Mouse (Mus musculus) heart, postnatal 36 days (tissue): ENCODE data around the gene Cdh9. TPM values are rescaled to one million over a fixed set of nuclear protein-coding genes. Genes with fewer than 3 reads are reported as not detected.

Experiments used
- DNase-seq, 2 experiments: peaks; one replicate each; pipeline ENCODE4 v3.0.0; 2021 to 2022
- intact Hi-C: fragments of 180-260 bp; cut with DNase I; formaldehyde crosslinking; loops from one replicate; pipeline ENCODE4 v1.15.1; 2025
- total RNA-seq, 2 experiments: library from RNA; stranded (reverse); gene quantifications; 2 replicates each; pipeline ENCODE4 v1.2.3; 2021

Gene Cdh9
- not detected for total RNA-seq

DNA sequence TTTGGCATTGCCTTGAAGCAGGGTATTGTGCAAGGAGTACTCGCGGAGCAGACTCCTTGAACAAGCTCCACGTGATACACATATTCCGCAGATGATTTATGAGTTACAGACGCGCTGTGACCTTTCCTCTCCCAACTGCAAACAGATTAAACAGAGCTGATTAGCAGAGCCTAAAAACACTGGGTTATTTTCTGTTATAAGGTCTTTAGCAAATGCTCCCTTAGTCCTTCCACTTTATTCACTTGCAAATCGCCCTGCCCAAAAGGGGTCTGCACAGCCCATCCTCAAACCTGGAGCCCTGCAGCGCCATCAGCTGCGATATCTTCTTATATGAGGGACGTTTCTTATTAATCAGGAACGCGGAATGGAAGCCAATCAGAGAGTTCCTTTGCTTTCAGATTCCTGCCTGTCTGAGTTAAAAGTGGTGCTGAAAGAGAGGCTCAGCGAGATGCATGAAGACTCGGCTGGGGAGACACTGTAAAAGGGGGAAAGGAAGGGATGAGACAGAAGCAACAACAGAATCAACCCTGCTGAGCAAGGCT lies at the start of gene Cdh9:
TSS of gene Cdh9 (plus strand) at position 287 of the 542 bp plus-strand sequence.
- intact Hi-C loops: no loop called here
- DNase-seq: no peak

GRCm38 (mm10) chr15:16679096-16679495 lies 49.5 kb upstream of the Cdh9 start:
- intact Hi-C loops: no loop called here
- no peak for DNase-seq

DNA sequence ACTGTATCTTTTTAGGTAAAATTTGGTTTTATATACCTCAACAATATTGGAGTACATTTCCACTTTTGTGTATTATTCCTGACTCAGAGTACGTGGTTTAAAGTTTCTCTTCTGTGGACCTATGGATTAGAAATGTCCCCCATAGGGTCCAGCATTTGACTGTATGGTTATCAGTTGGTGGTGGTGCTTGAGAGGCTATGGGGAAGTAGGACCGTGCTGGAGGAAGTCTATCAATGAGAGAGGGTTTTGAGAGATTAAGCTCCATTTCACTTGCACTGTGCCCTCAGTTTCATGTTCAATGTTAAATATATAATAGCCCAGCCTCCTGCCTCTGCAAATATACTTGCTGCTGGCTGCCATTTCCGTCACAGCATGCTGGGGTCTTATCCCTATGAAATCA lies 28.7 kb upstream of the Cdh9 start:
- intact Hi-C loops: no loop called here
- no peak for DNase-seq

GRCm38 (mm10) chr15:16702340-16702739 lies 26.2 kb upstream of the Cdh9 start:
- DNase-seq: no peak
- intact Hi-C loops: no loop called here

DNA sequence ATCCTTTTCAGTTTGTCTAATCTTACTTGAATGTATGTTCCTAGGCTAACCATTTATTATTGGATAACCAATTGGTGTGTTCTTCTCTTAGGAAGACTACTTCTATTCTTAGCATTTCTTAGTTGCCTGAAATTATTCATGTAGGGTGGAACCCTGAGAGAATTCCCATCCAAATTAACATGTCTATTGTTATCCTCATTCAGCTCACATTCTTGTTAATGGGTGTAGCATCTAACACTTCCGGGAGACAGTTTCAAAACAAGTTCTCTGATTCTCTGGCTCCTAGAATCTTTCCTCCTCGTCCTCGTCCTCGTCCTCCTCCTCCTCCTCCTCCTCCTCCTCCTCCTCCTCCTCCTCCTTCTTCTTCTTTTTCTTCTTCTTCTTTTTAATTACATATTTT lies 10.5 kb downstream of the Cdh9 start:
- intact Hi-C loops: no loop called here
- no peak for DNase-seq

DNA sequence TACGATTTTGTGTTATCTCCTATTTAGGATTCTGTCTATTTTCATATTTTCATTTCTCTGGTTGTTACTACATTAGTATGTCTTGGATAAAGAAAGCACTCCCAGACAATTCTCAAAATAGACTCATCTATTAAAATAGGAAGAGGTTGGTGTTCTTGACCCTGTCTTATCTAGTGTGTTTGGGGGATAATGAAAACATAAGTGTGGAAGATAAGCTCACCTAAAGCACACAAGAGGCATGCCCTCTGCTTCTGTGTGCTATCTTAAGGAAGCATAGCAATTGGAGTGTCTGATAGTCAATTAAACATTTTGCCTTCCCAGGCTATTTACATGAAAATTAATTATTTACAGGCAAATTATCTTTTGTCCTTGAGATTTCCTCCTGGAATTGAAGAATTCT lies 18.1 kb downstream of the Cdh9 start:
- intact Hi-C loops: no loop called here

DNA sequence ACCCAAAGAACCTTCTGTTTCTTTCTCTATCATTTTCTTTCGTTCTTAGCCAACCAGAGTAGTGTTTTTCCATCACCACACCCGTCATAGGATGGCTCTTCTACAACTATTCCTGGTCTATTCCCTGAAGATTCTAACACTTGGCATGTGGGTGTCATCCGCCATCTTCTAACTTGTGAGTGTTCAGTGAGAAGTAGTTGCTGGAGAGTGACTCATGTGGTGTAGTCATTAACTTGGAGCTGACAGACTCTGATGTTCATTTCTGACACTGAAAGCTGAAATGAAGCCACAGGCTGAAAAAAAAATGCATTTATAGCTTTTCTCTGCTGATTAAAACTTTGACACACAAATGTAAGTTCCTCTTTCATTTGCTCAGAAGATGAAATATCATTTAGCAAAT lies 34.7 kb downstream of the Cdh9 start:
- no peak for DNase-seq
- intact Hi-C loops: no loop called here

More for the DNA sequence above, 18.1 kb downstream of the Cdh9 start:
- DNase-seq: no peak

GRCm38 (mm10) chr15:16784575-16784974 lies 56.0 kb downstream of the Cdh9 start:
- DNase-seq: no peak
- intact Hi-C loops: no loop called here

DNA sequence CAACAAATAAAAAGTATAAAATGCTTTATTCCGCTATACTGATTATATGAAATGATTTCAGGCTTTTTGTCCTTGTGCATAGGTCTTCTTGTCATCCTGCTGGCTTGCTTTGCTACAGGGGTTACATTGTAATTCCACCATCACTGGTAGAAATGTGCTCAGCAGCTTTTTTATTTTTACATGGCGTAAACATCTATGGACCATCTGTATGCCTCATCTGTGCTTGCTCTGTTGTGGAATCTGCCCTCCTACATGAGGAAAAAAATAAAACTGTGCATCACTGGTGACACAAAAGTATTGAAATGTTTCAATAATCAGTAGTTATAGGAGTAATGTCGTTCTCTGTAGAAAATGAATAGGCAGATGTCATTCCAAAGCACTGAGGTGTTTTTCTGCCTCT lies 64.3 kb downstream of the Cdh9 start:
- DNase-seq: no peak
- intact Hi-C loops: no loop called here

- no peak for DNase-seq
- intact Hi-C loops: no loop called here
Measured at GRCm38 (mm10) chr15:16801302-16801701, 72.7 kb downstream of the Cdh9 start.

DNA sequence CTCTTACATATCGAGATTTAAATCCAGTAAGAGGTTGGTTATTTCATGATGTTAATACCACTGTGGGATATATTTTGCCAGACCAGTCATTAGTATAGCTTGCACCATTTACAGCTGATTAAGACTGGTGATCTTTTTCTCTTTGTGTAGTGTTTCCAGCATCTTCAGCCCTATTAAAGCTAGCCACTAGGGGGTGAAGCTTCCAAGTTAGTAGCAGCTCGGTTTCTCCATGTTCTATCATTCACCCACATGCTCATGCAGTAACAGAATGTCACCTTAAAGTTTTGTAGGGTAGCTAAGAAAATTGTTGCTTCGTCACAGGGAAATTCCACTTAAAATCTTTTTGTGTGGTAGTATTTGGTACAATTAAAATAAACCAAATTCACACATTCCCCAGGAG lies 82.2 kb downstream of the Cdh9 start:
- intact Hi-C loops: no loop called here
- DNase-seq: no peak

DNA sequence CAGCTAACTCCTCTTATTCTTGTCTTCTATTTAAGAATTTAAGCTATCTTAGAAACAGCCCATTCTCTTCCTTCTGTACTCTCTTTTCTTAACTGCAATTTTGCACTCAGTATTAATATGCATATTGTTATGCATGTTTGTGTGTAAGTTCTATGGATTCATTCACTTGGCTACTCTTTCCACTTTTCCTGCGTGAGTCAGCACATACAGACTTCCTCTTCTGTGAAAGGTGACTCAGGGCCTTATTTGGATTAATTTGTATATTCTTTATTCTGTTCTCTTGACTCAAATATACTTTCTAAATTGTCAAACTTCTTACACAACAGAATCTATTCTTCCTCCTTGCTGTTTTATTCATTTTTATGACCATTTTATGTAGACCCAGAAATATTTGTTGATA lies 85.5 kb downstream of the Cdh9 start:
- intact Hi-C loops: no loop called here
- no peak for DNase-seq

DNA sequence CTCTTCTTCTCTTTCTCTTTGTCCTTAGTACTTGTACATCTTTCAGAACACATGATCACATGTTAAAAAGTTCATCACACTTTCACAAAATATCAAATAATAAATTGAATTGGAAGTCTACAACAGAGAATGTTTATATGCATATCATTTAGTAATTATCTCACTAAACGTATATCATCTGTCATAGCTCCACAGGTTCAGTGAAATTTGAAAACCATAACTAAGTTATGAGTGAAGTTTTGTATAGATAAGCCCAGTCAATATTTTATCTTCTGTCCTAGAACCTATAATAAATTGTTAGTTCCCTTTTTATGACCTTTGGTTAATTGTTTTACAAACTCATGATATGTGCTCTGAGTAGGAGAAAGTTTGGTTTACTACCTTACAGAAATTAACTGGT lies 106.2 kb downstream of the Cdh9 start:
- intact Hi-C loops: no loop called here
- DNase-seq: no peak

DNA sequence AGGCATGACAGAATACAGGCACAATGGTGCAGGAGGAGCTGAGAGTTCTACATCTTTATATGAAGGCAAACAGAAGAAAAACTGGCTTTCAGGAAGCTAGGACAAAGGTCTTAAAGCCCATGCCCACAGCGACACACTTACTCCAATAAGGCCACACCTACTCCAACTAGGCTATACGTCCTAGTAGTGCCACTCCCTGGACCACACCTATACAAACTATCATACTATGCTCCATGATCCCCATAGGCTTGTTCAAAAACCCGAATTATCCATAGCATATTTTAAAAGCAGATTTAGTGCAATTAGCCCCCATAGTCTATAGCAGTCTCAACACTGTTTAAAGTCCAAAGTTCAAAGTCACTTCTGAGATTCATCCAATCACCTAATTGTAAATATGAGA lies 154.0 kb downstream of the Cdh9 start:
- intact Hi-C loops: no loop called here
- no peak for DNase-seq

GRCm38 (mm10) chr15:16896674-16897073 lies 168.1 kb downstream of the Cdh9 start:
- intact Hi-C loops: no loop called here
- no peak for DNase-seq
